Mouse (Mus musculus) limb, embryonic 12.5 days (tissue): Measurements from ENCODE around the gene Olfr139. TPM values are rescaled to one million over a fixed set of nuclear protein-coding genes. Genes with fewer than 3 reads are reported as not detected.

ENCODE experiments used
- ATAC-seq: fragments of 200-750 bp; cut with Nextera tagmentation; 2 replicates; pipeline ENCODE4 v1.8.0; 2017; ENCODE audit warnings: low read depth, moderate TSS enrichment; ENCODE audit not compliant: insufficient number of reproducible peaks, insufficient read depth, low FRiP score, low TSS enrichment
- H3K27ac ChIP-seq: fragments of 300-500 bp; sonication (generic); 2 replicates; pipeline ENCODE4 v1.5.1; 2016; ENCODE audit warnings: mild to moderate bottlenecking, moderate library complexity
- H3K27me3 ChIP-seq: fragments of 300-500 bp; sonication (generic); 2 replicates; pipeline ENCODE4 v1.6.1; 2016; ENCODE audit warnings: mild to moderate bottlenecking, moderate library complexity
- H3K36me3 ChIP-seq: fragments of 300-500 bp; sonication (generic); 2 replicates; pipeline ENCODE4 v1.6.1; 2016; ENCODE audit warnings: mild to moderate bottlenecking, moderate library complexity
- H3K4me1 ChIP-seq: fragments of 300-500 bp; sonication (generic); replicated peaks from 2 replicates; pipeline ENCODE4 v1.6.1; 2016
- H3K4me2 ChIP-seq: fragments of 300-500 bp; sonication (generic); 2 replicates; pipeline ENCODE4 v1.6.1; 2016; ENCODE audit warnings: mild to moderate bottlenecking, moderate library complexity
- H3K4me3 ChIP-seq: fragments of 300-500 bp; sonication (generic); replicated peaks from 2 replicates; pipeline ENCODE4 v1.5.1; 2016; ENCODE audit warnings: mild to moderate bottlenecking
- H3K9ac ChIP-seq: fragments of 300-500 bp; sonication (generic); replicated peaks from 2 replicates; pipeline ENCODE4 v1.6.1; 2016; ENCODE audit warnings: mild to moderate bottlenecking, moderate library complexity
- H3K9me3 ChIP-seq: fragments of 300-500 bp; sonication (generic); 2 replicates; pipeline ENCODE4 v1.6.1; 2016; ENCODE audit warnings: mild to moderate bottlenecking, moderate library complexity
- WGBS: fragments of 180-500 bp; shearing (Covaris S2); methylation state at CpG from one replicate; pipeline ENCODE4 v1.1.7; 2016; 5-methylcytosine and 5-hydroxymethylcytosine counted together
- polyA plus RNA-seq: library from polyadenylated mRNA; unstranded; fragments of >200 nt; fragmentation: Nextera tagmentation; extraction: Ambion mirVana; gene quantifications from 2 replicates; pipeline ENCODE4 v1.2.1, GENCODE M21; 2016

The Olfr139 gene
- polyA plus RNA-seq, result not detected in 2 replicates

DNA sequence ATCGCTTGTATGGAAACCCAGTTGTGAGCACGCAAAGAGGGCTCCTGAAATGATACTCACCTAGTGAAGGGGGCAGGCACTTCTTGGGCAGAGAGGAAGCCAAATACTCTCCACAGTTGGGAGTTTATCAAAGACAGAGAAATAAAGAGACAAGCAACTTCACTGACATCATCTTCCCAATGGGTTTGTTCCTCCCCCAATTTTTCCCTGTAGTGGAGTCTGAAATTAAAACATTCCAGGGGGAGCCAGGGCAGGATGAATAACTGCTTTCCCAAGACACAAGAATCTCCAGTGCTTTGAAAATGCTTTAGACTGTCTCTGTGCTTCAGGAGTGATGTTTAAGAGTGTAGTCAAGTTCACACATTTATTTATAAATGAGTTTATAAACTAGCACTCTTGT is at the start of gene Olfr139, which contains the start of gene Olfr399:
Gene Olfr139, minus strand, starts transcription at position 101 of the 400 bp plus-strand sequence.
Gene Olfr399, minus strand, starts transcription at position 165 of the 400 bp plus-strand sequence.
- Histone ChIP-seq H3K9ac (no peak within 1 kb of the TSS), H3K4me3 (no peak within 1 kb of the TSS), H3K9me3 (peaks cover 30% of the 10 kb centered on the region), H3K36me3 (no peaks in the 10 kb centered on the region), H3K4me2 (no peak within 1 kb of the TSS), H3K4me1 (no peaks in the 10 kb centered on the region), H3K27me3 (no peaks in the 10 kb centered on the region), H3K27ac (no peak within 1 kb of the TSS)
- WGBS, result 71% methylated on average over 2 of the region's 2 CpGs
- no peak for ATAC-seq

DNA sequence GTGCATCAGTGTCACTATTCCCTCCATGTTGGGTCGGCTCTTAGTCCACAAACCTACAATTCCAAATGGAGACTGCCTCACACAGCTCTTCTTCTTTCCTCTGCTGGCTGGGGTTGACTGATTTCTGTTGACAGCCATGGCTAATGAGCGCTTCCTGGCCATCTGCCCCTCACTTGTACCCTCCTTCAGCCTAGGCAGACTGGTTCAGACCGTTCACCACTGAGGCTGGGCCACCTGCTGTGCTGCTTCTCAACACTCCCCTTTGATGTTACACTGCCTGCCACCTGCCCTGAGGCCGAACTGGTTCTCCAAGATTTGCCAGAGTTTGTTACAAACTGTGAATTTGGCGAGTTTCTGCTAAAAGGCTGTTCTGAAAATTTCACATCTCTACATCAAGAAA is 48.7 kb upstream of the Olfr139 start:
- no peaks in the 10 kb centered on the region for H3K36me3 ChIP-seq
- H3K27ac ChIP-seq, result no peak overlapping the region
- no peaks in the 10 kb centered on the region for H3K4me1 ChIP-seq
- H3K4me2 ChIP-seq, result no peak overlapping the region
- H3K9me3 ChIP-seq, result peaks cover 18% of the 10 kb centered on the region
- 27% methylated on average over 5 of the region's 5 CpGs for WGBS
- H3K4me3 ChIP-seq, result no peak overlapping the region
- no peak for ATAC-seq
- H3K9ac ChIP-seq, result no peak overlapping the region
- H3K27me3 ChIP-seq, result no peaks in the 10 kb centered on the region

DNA sequence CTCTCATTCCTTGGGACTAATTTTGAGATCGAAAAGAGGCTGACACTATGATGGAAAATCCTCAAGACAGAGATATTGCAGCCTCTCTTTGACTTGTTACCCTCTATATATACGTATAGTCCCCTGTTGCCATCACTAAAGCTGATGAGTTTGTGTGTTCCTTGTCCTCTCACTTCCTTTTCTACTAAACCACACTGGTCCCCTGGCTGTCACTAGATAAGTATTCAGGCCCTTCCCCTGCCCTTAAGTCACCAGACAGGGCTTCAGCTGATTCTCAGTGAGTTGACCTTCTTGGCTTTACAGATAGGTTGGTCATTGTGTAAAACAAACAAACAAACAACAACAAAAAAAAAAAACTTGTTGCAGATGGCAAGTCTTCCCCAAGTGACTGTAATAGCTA is 45.2 kb upstream of the Olfr139 start:
- H3K9ac ChIP-seq, result no peak overlapping the region
- WGBS, result 63% methylated on average over 2 of the region's 2 CpGs
- no peaks in the 10 kb centered on the region for H3K36me3 ChIP-seq
- H3K4me1 ChIP-seq, result no peaks in the 10 kb centered on the region
- H3K4me2 ChIP-seq, result no peak overlapping the region
- H3K9me3 ChIP-seq, result peaks cover 5% of the 10 kb centered on the region; the same call in 1 of the 2 replicates
- H3K4me3 ChIP-seq, result no peak overlapping the region
- ATAC-seq, result no peak
- H3K27me3 ChIP-seq, result no peaks in the 10 kb centered on the region
- H3K27ac ChIP-seq, result no peak overlapping the region

DNA sequence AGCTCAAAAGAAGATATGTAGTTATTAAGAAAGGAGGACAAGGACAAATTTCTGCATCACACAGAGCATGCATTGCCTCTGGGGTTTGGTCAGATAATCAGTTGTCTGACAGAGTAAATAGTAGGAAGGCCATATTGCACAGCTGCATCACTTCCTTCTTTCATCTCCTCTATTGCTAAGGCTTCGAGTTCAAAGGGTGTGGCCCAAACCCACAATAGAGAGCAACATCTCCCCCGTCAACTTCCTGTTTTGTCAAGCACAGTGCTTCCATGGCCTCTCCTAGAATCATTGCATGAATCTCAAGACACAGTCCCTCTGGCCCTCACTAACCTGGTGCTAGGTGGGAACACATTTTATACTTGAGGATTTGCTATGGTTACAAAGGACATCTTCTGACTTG is 44.4 kb upstream of the Olfr139 start:
- 86% methylated on average over 2 of the region's 2 CpGs for WGBS
- Histone ChIP-seq H3K9me3 (peaks cover 9% of the 10 kb centered on the region; the same call in 1 of the 2 replicates), H3K27me3 (no peaks in the 10 kb centered on the region), H3K9ac (no peak overlapping the region), H3K4me3 (no peak overlapping the region), H3K4me1 (no peaks in the 10 kb centered on the region), H3K27ac (no peak overlapping the region), H3K36me3 (no peaks in the 10 kb centered on the region), H3K4me2 (no peak overlapping the region)
- ATAC-seq, result no peak

DNA sequence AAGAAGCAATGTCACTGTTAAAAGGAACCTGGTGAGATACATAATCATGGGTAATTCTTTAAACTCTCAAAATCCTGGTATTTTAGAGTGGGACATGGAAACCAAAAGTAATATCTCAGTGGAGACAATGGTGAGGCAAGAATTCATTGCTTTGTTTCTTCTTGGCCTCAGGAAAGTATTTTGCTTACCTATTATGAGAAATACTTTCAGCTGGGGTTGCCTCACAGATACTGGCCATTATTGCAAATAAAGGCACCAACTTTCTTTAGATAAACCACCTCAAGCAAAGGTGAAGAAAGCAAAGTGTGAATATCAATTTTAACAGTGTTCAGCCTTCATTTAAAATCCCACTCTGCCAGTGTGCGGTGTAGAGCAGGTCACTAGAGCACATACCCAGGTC is 13.3 kb upstream of the Olfr139 start, which contains the start of gene Zfp616:
Gene Zfp616, plus strand, starts transcription at position 301 of the 400 bp plus-strand sequence.
- no peaks in the 10 kb centered on the region for H3K36me3 ChIP-seq
- no peaks in the 10 kb centered on the region for H3K4me1 ChIP-seq
- H3K9me3 ChIP-seq, result peaks cover 13% of the 10 kb centered on the region; the same call in 1 of the 2 replicates
- H3K4me3 ChIP-seq, result no peak within 1 kb of the TSS
- H3K4me2 ChIP-seq, result no peak within 1 kb of the TSS
- H3K27me3 ChIP-seq, result no peaks in the 10 kb centered on the region
- no peak within 1 kb of the TSS for H3K27ac ChIP-seq
- H3K9ac ChIP-seq, result no peak within 1 kb of the TSS
- no peak for ATAC-seq
- WGBS, result 85% methylated on average over 1 of the region's 1 CpGs

DNA sequence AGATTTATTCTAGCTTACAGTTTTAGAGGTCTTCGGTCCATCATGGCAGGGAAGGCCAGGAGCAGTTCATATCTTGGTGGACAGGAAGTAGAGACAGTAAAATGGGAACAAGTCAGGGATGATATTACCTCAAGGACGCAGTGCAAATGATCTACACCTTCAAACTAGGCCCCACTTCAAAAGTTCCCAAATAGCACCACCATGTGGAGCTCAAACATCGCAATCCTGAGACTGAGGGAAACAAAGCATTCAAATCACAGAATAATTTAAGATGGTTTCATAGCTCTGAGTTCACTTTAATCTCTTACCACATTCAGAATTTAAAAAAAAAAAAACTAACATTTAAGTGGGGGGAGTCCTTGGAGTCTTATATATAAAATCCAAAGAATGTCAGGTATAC is 5.0 kb downstream of the Olfr139 start:
- Histone ChIP-seq H3K27me3 (no peaks in the 10 kb centered on the region), H3K36me3 (no peaks in the 10 kb centered on the region), H3K9ac (no peak overlapping the region), H3K9me3 (peaks cover 31% of the 10 kb centered on the region; the same call in 1 of the 2 replicates), H3K4me1 (no peaks in the 10 kb centered on the region), H3K4me2 (no peak overlapping the region), H3K27ac (no peak overlapping the region), H3K4me3 (no peak overlapping the region)
- 77% methylated on average over 3 of the region's 3 CpGs for WGBS
- ATAC-seq, result no peak

Other genes starting within 250 kb of the Olfr139 start
- gene Olfr392, start 239.5 kb downstream of the Olfr139 start, polyA plus RNA-seq, result not detected in 2 replicates
- not detected in 2 replicates for gene Olfr393, start 205.1 kb downstream of the Olfr139 start, polyA plus RNA-seq
- gene Olfr394, start 165.8 kb downstream of the Olfr139 start, polyA plus RNA-seq, result not detected in 2 replicates
- gene Olfr395, start 147.3 kb downstream of the Olfr139 start, polyA plus RNA-seq, result not detected in 2 replicates
- not detected in 2 replicates for gene Olfr23, start 119.9 kb downstream of the Olfr139 start, polyA plus RNA-seq
- not detected in 2 replicates for gene Olfr397, start 95.7 kb downstream of the Olfr139 start, polyA plus RNA-seq
- gene Olfr398, start 66.1 kb downstream of the Olfr139 start, polyA plus RNA-seq, result not detected in 2 replicates
- not detected in 2 replicates for gene Olfr399, start 64 bp upstream of the Olfr139 start, polyA plus RNA-seq
- gene Zfp616, start 13.4 kb upstream of the Olfr139 start, polyA plus RNA-seq, result not detected in 2 replicates
- not detected in 2 replicates for gene Olfr401, start 57.2 kb upstream of the Olfr139 start, polyA plus RNA-seq
- gene Olfr402, start 97.0 kb upstream of the Olfr139 start, polyA plus RNA-seq, result not detected in 2 replicates
- not detected in 2 replicates for gene Olfr403, start 129.7 kb upstream of the Olfr139 start, polyA plus RNA-seq
- not detected in 2 replicates for gene Olfr43, start 154.8 kb upstream of the Olfr139 start, polyA plus RNA-seq
- gene Olfr406, start 203.3 kb upstream of the Olfr139 start, polyA plus RNA-seq, result not detected in 2 replicates
- gene Olfr59, start 227.2 kb upstream of the Olfr139 start, polyA plus RNA-seq, result not detected in 2 replicates